In the genomic region with DNA sequence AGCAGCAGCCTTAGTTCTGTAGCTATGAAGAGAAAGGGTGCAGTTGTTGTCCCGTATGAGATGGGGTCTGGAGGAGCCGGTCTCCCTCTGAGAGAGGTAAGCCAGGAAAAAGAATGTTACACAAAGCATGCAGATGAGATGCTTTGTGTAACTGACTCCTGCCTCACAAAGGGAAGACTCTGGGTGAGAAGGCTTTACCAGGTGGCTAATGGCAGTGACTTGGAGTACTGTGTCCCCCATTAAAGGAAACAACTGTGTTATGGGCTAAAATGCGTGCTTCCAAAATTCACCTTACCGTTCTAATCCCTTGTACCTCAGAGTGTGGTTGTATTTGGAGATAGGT, we compare ENCODE assay signal across 23 mouse cellular contexts.
DNase-seq lines count a peak whose midpoint lies in the region; ATAC-seq and TF ChIP-seq lines count a peak whose summit lies in the region.
"Had no signal": no experiment of that assay in that cellular context is flagged by ENCODE, and none has a peak within 500 bp of the region (broad histone marks: within the 10 kb centered on the region; RNA-seq: fewer than 3 reads in every experiment).

No protein-coding gene starts in this region.

- H3K27ac ChIP-seq in gastrocnemius, adult 2 months: peak overlapping the region; percentile 95; the same call in 1 of the 2 replicates
- peak overlapping the region; percentile 99 for H3K27ac ChIP-seq in layer of hippocampus, adult 2 months
- H3K27ac ChIP-seq in forebrain, postnatal 0 days (ENCODE audit: low read depth, low read length): peak overlapping the region; percentile 31
- H3K27ac ChIP-seq: embryonic facial prominence, embryonic 15.5 days; heart, adult 2 months; hindbrain, embryonic 12.5 days had no signal

- ATAC-seq in forebrain, postnatal 0 days: no peak
- ATAC-seq: activated CD4-positive, CD25-positive, alpha-beta regulatory T cell, adult 4 months; hindbrain, embryonic 16.5 days; inflammation-experienced regulatory T-cells, adult 6 months had no signal

- H3K4me1 ChIP-seq in forebrain, postnatal 0 days (ENCODE audit: insufficient read depth): peaks cover 19% of the 10 kb centered on the region; the same call in 1 of the 2 replicates

- no peaks in the 10 kb centered on the region for H3K9me3 ChIP-seq in forebrain, postnatal 0 days (ENCODE audit: low read length)
- H3K9me3 ChIP-seq: embryonic facial prominence, embryonic 15.5 days; heart, embryonic 12.5 days; hindbrain, embryonic 12.5 days had no signal

- H3K4me3 ChIP-seq in gastrocnemius, adult 2 months: no peak overlapping the region
- H3K4me3 ChIP-seq in layer of hippocampus, adult 2 months: no peak overlapping the region
- no peak overlapping the region for H3K4me3 ChIP-seq in forebrain, postnatal 0 days (ENCODE audit: low read depth, low read length)
- H3K4me3 ChIP-seq: embryonic facial prominence, embryonic 15.5 days; erythroblast, embryonic 14.5 days; heart, adult 2 months; heart, embryonic 12.5 days; hindbrain, embryonic 12.5 days had no signal

- no peak overlapping the region for H3K4me2 ChIP-seq in forebrain, postnatal 0 days (ENCODE audit: low read depth)
- H3K4me2 ChIP-seq: embryonic facial prominence, embryonic 15.5 days; heart, embryonic 12.5 days; hindbrain, embryonic 12.5 days had no signal

- H3K36me3 ChIP-seq in forebrain, postnatal 0 days (ENCODE audit: insufficient read depth): no peaks in the 10 kb centered on the region
- H3K36me3 ChIP-seq: embryonic facial prominence, embryonic 15.5 days; G1E; hindbrain, embryonic 12.5 days had no signal

- 56% methylated on average over 4 of the region's 4 CpGs for whole genome bisulfite sequencing in forebrain, postnatal 0 days

- H3K27me3 ChIP-seq in forebrain, postnatal 0 days (ENCODE audit: insufficient read depth, low read length): no peaks in the 10 kb centered on the region
- H3K27me3 ChIP-seq: embryonic facial prominence, embryonic 15.5 days; heart, embryonic 12.5 days had no signal

- no peak for TF ChIP-seq CTCF in gastrocnemius, adult 2 months (IDR thresholded peaks at IDR 0.05)
- no peak for TF ChIP-seq CTCF in layer of hippocampus, adult 2 months (conservative IDR thresholded peaks at IDR 0.05)
- TF ChIP-seq CTCF in forebrain, postnatal 0 days (IDR thresholded peaks at IDR 0.05; ENCODE audit: low read depth): no peak

- intact Hi-C loops in gastrocnemius, adult 2 months (cut with DNase I): loop anchor here (5.0 kb wide), 1 partner anchor 1046 kb away; no protein-coding TSS in a partner anchor

- no peak overlapping the region for H3K9ac ChIP-seq in forebrain, postnatal 0 days
- H3K9ac ChIP-seq: embryonic facial prominence, embryonic 15.5 days; heart, embryonic 12.5 days; hindbrain, embryonic 12.5 days had no signal

- no peak for DNase-seq in gastrocnemius, adult 2 months
- DNase-seq in gastrocnemius, adult 18-20 months (ENCODE audit: low spot score): no peak
- DNase-seq in layer of hippocampus, adult 2 months (ENCODE audit: low spot score in 2 of 2): no peak
- no peak for DNase-seq in layer of hippocampus, adult 8-10 months (ENCODE audit: low spot score in 2 of 2)
- peak; percentile 52 for DNase-seq in ZHBTc4 (ENCODE audit: low read depth, low spot score)
- no peak for DNase-seq in forebrain, postnatal 0 days
- no peak for DNase-seq in thymus, postnatal 0 days (ENCODE audit: low spot score)
- DNase-seq: adrenal gland, postnatal 14 days; cerebellum, adult 18-20 months; cerebellum, adult 9-11 months; embryo, embryonic 11 days; gastrocnemius, postnatal 10 days; heart, adult 2 months; heart, postnatal 4 days; kidney, adult 18-20 months had no signal

Comparison
In these comparisons a context has a peak if more than half of its experiments do, and no peak if none do; other contexts are left out.
1. H3K27ac ChIP-seq: peak in every context shown above with its lines; median percentile 99 in layer of hippocampus, adult 2 months; 95 in gastrocnemius, adult 2 months; 31 in forebrain, postnatal 0 days.